In the genomic region with DNA sequence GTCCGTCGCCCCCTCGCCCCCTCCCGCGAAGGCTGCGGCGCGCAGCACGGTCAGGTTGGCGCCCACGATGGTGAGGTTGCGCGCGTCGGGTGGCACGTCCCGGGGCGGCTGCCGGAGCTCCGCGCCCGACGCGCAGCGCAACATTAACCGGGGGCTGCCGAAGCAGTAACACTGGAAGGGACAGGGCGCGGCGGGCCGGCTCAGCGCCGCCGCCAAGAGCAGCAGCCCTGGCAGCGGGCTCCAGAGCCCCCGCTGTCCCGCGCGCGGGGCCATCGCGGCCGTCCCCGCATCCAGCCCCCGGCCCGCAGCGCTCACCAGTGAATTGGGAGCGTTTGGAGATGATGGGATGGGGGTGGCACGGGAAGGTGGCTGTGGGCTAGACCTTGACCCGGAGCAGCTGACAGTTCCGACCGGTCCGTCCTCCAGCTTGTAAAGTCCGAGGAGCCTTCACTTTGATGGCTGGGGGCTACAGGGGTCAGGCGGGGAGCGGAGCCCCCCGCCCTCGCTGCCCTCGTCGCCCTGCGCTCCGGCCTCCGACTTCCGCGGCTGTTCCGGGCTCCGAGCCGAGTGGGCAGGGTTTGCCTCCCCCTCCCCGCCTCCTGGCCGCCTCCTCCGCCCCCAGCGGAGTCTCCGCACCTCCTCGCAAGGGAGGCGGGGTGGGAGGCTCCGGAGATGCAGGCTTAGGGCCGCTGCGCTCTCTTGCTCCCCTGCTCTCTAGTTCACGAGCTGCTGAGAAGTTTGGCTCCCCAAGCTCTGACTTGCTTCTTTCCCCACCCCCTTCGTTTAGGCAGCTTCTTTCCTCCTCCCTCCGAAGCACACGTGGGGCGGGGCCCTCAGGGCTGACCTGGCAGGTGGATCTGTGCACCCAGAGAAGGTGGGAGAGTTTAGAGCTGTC, we compare ENCODE assay signal across 8 mouse cellular contexts. TPM values are rescaled to one million over a fixed set of nuclear protein-coding genes. Genes with fewer than 3 reads are reported as not detected.
DNase-seq lines count a peak whose midpoint lies in the region; ATAC-seq and TF ChIP-seq lines count a peak whose summit lies in the region.

A gene (minus strand): TSS at position 728 of the 895 bp plus-strand sequence.

- no peak for TF ChIP-seq POLR2A in bone marrow macrophage, adult 2 months (IDR thresholded peaks at IDR 0.05; ENCODE audit: borderline replicate concordance, low read depth, low read length)

- no peak for ATAC-seq in cerebellum, adult (ENCODE audit: insufficient number of reproducible peaks, low FRiP score, low TSS enrichment)
- peak; percentile 12; the same call in 1 of the 2 replicates for ATAC-seq in hindbrain, postnatal 0 days
- no peak for ATAC-seq in liver, embryonic 12.5 days
- ATAC-seq in neural tube, embryonic 11.5 days (ENCODE audit: insufficient read depth, low FRiP score, low TSS enrichment), result 0 out of 2 replicates have a peak, but pooled peaks have one; percentile 29

- intact Hi-C loops in gastrocnemius, postnatal 14 days (cut with DNase I; ENCODE audit: low total_unique reads), result loop anchor here (10.0 kb wide), 1 partner anchor 248 kb away; no protein-coding TSS in a partner anchor

- no peaks in the 10 kb centered on the region for H3K4me1 ChIP-seq in bone marrow macrophage, adult 2 months (ENCODE audit: control insufficient read depth, insufficient read depth, low read length)
- H3K4me1 ChIP-seq in hindbrain, postnatal 0 days (ENCODE audit: insufficient read depth, low read length), result peaks cover 14% of the 10 kb centered on the region
- peaks cover 21% of the 10 kb centered on the region for H3K4me1 ChIP-seq in liver, embryonic 12.5 days
- peaks cover 21% of the 10 kb centered on the region for H3K4me1 ChIP-seq in neural tube, embryonic 11.5 days (ENCODE audit: control insufficient read depth, insufficient read depth, low read length)

- H3K9me3 ChIP-seq in hindbrain, postnatal 0 days (ENCODE audit: low read length), result no peaks in the 10 kb centered on the region
- H3K9me3 ChIP-seq in liver, embryonic 12.5 days (replicated peaks), result no peaks in the 10 kb centered on the region
- H3K9me3 ChIP-seq in neural tube, embryonic 11.5 days (ENCODE audit: control insufficient read depth, low read length), result no peaks in the 10 kb centered on the region

- H3K4me2 ChIP-seq in hindbrain, postnatal 0 days (ENCODE audit: low read depth, low read length), result peak within 1 kb of the TSS; percentile 83
- peak within 1 kb of the TSS; percentile 74 for H3K4me2 ChIP-seq in liver, embryonic 12.5 days
- peak within 1 kb of the TSS; percentile 83 for H3K4me2 ChIP-seq in neural tube, embryonic 11.5 days (ENCODE audit: low read depth)

- peak; percentile 69 to 83 for DNase-seq in cerebellum, postnatal 10 days
- peak; percentile 83 for DNase-seq in gastrocnemius, postnatal 14 days
- DNase-seq in hindbrain, postnatal 0 days (ENCODE audit: low spot score), result peak; percentile 53
- DNase-seq in neural tube, embryonic 11.5 days (ENCODE audit: low spot score), result peak; percentile 42
- peak; percentile 57 for DNase-seq in thymus, postnatal 25 days

- under 1% methylated on average over 76 of the region's 83 CpGs for WGBS in hindbrain, postnatal 0 days
- WGBS in liver, embryonic 12.5 days (ENCODE audit: insufficient replicate concordance), result 2% methylated on average over 74 of the region's 83 CpGs
- WGBS in neural tube, embryonic 11.5 days, result under 1% methylated on average over 68 of the region's 83 CpGs

- no peak within 1 kb of the TSS for H3K27ac ChIP-seq in bone marrow macrophage, adult 2 months (ENCODE audit: insufficient read depth, low read depth, low read length)
- H3K27ac ChIP-seq in hindbrain, postnatal 0 days, result peak within 1 kb of the TSS; percentile 11; the same call in 1 of the 2 replicates
- no peak within 1 kb of the TSS for H3K27ac ChIP-seq in liver, embryonic 12.5 days
- H3K27ac ChIP-seq in neural tube, embryonic 11.5 days (ENCODE audit: low read depth, low read length), result no peak within 1 kb of the TSS

- TF ChIP-seq CTCF in bone marrow macrophage, adult 2 months (IDR thresholded peaks at IDR 0.05; ENCODE audit: low read depth, low read length), result no peak
- no peak for TF ChIP-seq CTCF in hindbrain, postnatal 0 days (IDR thresholded peaks at IDR 0.05; ENCODE audit: low read depth)

- H3K9ac ChIP-seq in hindbrain, postnatal 0 days (replicated peaks; ENCODE audit: low read length), result peak within 1 kb of the TSS; percentile 52
- no peak within 1 kb of the TSS for H3K9ac ChIP-seq in liver, embryonic 12.5 days
- H3K9ac ChIP-seq in neural tube, embryonic 11.5 days (ENCODE audit: low read length), result peak within 1 kb of the TSS; percentile 61

- H3K27me3 ChIP-seq in hindbrain, postnatal 0 days (ENCODE audit: insufficient read depth, low read length), result peaks cover 10% of the 10 kb centered on the region; the same call in 1 of the 2 replicates
- peaks cover 99% of the 10 kb centered on the region for H3K27me3 ChIP-seq in liver, embryonic 12.5 days (replicated peaks)
- H3K27me3 ChIP-seq in neural tube, embryonic 11.5 days (ENCODE audit: control insufficient read depth, insufficient read depth, low read length), result peaks cover 45% of the 10 kb centered on the region

- H3K36me3 ChIP-seq in hindbrain, postnatal 0 days (ENCODE audit: insufficient read depth, low read length), result no peaks in the 10 kb centered on the region
- H3K36me3 ChIP-seq in liver, embryonic 12.5 days, result no peaks in the 10 kb centered on the region
- H3K36me3 ChIP-seq in neural tube, embryonic 11.5 days (ENCODE audit: control insufficient read depth, insufficient read depth, low read length), result no peaks in the 10 kb centered on the region

- H3K4me3 ChIP-seq in bone marrow macrophage, adult 2 months (ENCODE audit: insufficient read depth, low read length), result peak within 1 kb of the TSS; percentile 47
- H3K4me3 ChIP-seq in hindbrain, postnatal 0 days (ENCODE audit: low read length), result peak within 1 kb of the TSS; percentile 48
- H3K4me3 ChIP-seq in liver, embryonic 12.5 days, result peak within 1 kb of the TSS; percentile 48
- H3K4me3 ChIP-seq in neural tube, embryonic 11.5 days (ENCODE audit: low read depth, low read length), result peak within 1 kb of the TSS; percentile 45

RNA-seq across cellular contexts. Expression of the gene that starts here (rescaled TPM):
- polyA plus RNA-seq in bone marrow macrophage, adult 2 months (2012; ENCODE audit: insufficient read depth, insufficient read length, missing spikeins), result 0.61 and 0.78 TPM in 2 replicates
- total RNA-seq in gastrocnemius, postnatal 14 days (2021), result 10 to 100 TPM; 38.7 to 43.2 TPM
- total RNA-seq in hindbrain, postnatal 0 days (2014; rRNA removed), result 6.4 and 7.9 TPM in 2 replicates
- polyA plus RNA-seq in hindbrain, postnatal 0 days (2015; fragmentation: Nextera tagmentation; extraction: Ambion mirVana), result 2.3 and 2.9 TPM in 2 replicates
- polyA plus RNA-seq in liver, embryonic 12.5 days (2016; fragmentation: Nextera tagmentation; extraction: Ambion mirVana), result 0.31 and 0.42 TPM in 2 replicates
- 1.1 and 1.4 TPM in 2 replicates for polyA plus RNA-seq in neural tube, embryonic 11.5 days (2014; fragmentation: Nextera tagmentation; extraction: Ambion mirVana)

Comparison
In these comparisons a context has a peak if more than half of its experiments do, and no peak if none do; other contexts are left out.
1. ATAC-seq: peak in hindbrain, postnatal 0 days (single experiment) and neural tube, embryonic 11.5 days (single experiment); none in cerebellum, adult (single experiment) and liver, embryonic 12.5 days (single experiment).
2. Peak in every context shown above with its lines, with median percentiles within 50 percentile points of each other: DNase-seq, H3K4me3 ChIP-seq and H3K4me2 ChIP-seq.